Mouse (Mus musculus) cerebellum, postnatal 25 days (tissue): ENCODE measurements at regions not wholly inside any gene's neighbourhood (a gene's known extent, or its start where the extent isn't known, plus 50 kb on each side); places are given as distances from the start of the nearest gene placed in this dataset.
A peak's percentile ranks its signal among the peaks of the same experiment; 100 is the strongest.

ENCODE experiments used
- DNase-seq, 2 experiments: peaks; one replicate each; pipeline ENCODE4 v3.0.0; 2021; ENCODE audit warnings: mixed read lengths in 2 of 2

DNA sequence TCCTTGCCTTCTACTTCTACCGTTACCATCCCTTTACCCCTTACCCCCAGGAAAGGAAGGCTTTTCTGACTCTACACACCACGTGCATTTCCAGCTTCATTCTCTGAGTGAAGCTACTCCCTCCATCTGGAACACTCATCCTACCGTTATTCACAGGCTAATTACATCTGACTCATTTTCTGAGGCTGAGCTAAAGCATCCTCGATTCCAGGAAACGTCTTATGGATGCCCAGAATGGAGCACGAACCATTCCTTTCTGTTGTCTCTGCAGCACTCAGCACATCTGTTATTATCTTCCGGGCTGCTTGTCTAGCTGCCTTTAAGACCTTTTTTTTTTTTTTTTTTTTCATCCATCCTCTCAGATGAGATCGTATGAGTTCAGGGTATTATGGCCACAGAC, 112.5 kb upstream of the Btg1 start:
- no peak for DNase-seq

DNA sequence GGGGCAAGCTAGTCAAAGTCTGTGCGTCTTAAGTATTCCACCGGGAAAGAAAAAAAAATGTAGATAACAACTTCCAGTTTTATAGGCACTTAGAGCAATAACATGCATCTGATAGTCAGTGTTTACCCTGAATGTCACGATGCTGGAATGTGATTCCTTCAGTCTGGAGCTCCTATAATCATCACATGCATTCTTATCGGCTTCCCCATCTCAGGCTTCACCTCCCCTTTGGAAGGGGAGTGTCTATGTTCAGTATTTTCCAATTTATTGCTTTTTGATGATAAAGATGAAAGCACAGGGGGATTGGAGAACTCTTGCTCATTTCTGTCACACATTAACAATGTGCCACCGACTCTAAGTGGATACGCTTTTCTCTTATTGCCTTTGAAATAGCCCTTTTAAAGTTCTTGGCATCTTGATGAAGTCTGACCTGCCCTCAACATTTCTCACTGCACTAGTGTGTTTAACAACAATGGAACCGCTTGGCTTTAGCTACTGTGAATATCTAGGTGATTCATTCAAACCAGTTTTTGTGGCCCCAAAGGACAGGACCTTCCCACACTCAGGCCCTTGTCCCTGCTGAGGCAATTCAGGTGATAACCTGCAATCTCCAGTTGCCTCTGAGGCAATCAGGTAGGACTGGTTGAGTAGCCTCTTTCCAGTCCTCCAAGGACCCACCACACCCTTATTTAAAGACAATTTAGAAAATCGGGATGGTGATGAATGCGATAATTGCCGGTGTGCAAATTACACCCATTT, 101.5 kb upstream of the Btg1 start:
- DNase-seq = no peak

DNA sequence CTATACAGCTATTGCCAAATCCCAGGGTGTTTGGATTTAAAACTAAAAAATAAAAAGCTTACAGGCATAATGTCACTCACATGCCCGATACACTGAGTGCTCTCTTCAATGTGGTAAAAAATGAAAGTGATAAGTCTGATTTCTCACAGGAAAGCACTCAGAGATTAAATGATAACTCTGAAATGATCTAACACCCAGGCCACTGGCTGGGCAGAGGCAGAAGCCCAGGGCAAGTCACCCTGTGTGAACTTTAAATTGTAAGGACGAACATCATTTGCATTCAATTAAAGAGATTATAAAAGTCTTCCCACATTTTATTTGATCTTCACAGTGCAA, 100.9 kb upstream of the Btg1 start:
- DNase-seq = no peak

DNA sequence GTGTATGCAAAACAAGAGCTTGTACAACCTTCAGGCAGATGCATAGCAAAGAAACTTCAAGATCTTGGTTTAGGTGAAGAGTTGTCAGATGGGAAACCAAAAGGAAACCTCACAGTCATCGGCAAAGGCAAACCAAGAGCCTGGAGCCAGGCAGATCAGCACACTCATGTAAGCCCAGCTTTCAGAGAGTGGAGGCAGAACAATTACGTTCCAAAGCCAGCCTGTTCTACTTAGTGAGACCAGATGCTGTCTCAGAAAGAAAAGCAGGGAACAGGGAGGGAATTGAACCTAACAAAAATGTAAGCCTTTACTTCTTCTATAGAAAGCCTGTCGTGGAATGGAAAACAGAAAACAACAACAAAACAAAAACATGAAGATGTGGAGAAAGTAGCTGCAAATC, 97.4 kb upstream of the Btg1 start:
- no peak for DNase-seq

DNA sequence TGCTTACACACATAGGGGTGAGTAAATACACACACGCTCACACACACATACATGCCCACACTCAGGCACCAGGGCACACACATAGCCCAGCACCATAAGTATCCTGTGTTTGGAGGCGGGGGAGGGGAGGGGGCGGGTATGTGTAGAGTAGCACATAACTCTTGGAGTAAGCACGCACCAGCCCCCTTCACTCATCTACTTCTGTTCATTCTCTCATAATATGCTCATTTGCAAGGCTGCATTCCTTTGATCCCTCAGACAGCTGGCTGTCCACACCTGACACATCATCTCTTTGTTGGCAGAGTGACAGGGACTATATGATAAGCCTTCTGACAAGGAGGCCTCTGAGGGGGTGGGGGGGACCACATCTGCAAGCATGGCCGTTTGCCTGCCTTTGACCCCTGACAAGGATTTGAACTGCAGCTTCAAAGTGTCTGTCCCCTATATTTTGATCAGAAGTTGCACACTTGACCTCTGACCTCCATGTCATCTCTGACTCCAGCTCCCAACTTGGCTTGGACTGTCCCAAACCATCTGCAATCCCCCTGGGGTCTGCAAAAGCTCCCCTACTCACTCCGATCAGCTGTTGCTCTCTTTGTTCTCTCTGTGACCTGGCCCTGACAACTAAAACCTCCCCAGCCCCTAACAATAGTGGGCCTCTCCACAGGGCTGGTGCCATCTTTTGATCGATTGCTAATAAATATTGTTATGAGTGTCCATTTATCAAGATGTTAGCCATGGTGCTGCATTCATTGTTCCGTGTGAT, 95.6 kb upstream of the Btg1 start:
- DNase-seq = no peak

DNA sequence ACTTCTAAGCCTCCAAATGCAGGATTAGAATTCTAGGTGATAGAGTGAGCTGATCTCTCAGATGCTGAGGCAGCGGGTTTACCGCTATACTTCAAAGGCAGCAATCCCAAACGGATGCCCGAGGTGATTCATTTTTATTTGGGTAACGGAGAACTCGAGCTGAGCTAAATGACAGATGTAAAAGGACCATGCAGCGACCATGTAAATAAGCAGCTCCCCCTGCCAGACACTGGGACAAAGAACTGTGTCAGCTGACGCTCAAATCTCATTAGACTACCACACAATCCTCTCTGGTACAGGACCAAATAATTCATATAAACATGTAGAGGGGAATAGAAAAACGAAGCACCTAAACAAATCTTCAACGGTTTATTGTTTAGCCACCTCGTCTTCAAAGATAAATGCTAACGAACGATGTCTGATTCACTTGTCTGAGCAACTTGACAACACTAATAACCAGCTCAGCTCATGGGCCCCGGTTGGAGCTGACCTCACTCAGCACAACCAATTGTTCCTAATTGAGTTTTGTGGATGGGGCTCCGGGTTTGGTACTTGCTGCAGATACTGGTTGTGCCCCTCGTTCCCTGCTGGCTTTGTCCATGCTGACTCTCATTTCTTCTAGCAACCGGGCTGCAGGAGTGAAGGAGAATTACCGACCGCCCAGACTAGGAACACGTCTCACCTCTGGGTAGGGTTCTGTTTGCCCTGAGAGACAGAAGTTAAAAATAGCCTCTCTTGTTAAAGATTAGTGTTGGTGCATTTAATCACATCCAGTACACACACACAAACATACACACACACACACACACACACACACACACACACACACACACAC, 92.6 kb upstream of the Btg1 start:
- peak in 1 of 2 experiments; percentile 7 for DNase-seq

DNA sequence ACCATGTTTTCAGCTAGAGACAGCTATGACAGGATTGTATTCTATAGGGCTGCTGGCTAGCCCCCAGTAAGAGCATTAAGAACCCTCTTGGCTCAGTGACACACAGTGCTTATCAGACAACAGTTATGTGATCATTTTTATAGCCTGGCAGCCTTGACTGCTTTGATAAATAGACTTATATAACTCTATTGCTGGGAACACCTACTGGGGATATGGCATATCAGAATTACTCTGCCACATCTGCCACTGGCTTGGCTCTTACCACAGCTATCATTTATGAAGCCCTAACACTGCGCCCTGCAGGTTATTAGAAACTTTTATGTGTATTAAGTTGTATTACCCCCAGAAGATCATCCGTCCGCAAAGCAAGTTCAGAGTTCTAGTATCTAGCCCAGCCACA, 88.9 kb upstream of the Btg1 start:
- no peak for DNase-seq

DNA sequence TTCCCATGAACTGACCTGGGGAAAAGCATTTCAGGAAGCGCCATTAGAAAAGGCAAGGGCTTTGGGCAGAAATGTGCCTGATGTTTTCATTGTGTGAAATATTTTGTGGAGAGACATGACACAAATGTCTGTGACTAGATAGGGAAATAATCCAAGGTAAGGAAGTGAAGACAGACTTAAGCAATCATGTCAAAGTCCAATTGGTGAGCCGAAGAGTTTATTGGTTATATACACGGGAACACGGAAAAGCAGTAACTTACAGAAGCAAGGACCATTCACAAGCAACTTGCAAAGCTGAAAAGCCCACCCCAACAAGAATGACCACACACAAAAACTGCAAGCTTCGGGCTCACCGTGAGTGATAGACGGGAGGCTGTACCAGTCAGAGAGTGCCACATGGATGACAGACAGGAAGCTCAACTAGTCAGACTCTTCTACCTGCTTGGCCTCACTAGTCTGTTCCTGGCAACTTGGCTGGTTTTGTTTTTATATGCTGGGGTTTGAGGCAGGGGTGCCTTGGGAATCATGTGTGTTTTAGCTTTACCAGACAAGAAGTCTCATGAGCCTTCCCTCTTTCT, 82.2 kb upstream of the Btg1 start:
- no peak for DNase-seq

DNA sequence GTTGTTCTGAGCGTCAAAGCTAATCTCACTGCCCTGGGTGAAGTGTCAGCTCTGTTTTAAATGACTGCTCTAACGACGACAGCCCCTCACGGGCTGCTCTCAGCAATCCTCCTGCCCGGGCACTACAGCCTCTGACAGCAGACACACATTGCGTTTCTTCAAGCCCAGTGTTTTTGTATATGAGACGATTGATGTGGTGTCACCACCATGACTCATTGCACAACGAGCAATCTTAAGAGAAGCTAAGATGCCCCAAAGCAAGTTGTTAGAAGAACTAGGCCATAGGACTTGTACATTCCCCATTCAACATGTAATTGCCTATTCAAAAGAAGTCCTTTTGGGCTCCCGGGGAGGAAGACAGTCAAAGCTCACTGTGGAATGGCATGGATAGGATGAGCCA, 81.3 kb upstream of the Btg1 start:
- DNase-seq = no peak

DNA sequence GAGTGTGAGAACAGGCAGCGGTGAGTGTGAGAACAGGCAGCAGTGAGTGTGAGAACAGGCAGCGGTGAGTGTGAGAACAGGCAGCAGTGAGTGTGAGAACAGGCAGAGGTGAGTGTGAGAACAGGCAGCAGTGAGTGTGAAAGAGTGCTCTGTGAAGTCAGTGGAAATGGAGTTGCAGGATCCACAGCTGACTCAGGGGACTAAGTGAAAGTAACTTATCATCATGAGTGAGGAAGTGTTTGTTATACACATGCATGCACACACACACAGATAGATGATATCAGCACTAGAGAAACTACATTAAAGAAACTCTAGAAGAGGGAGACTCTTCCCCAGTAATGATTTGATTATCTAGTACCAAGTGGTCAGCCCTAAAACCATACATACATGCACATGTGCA, 76.0 kb upstream of the Btg1 start:
- DNase-seq = no peak

DNA sequence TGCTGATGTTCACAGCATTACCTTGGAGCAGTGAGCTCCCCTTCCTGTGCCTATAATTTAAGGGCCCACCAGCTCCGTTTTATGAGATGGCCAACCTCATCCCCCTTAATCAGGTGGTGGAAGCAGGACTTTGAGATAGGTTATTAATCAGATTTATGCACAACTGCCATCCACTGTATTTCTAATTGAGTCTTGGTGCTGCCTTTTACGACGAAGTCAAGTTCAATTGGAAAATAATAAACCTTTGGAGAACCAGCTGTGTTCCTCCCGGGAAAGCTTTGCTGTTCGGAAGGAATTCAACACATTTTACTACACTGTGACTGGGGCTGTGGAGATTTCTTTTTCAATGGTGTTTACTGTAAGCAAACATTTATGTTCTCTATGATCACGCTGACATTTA, 71.5 kb upstream of the Btg1 start:
- no peak for DNase-seq

DNA sequence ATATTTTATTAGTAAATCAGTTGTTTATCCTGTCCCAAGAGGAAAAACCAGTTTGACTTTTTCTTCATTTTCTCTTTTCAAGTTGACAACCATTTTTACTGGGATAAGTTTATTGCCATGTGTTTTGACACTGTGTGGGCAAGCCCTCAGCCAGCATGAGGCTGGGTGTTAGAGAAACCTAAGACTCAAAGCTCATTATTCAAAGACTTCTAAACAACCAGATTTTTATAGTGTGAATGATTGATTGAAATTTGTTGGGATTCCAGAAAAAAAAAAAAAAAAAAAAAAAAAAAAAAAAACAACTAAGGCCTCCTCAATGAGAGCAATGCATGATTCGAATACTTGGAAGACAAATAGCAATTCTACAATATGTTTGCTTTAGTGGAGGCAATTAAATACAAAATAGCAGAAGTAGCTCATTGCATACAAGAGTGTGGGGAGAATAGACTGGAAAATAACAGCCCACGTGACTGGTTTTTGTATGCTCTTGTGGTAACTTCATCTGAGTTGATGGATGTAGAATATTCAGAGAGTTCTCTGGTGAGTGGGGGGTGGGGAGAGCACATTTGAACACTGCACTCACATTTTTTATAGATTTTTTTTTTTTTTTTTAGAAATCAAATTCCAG, 70.9 kb upstream of the Btg1 start:
- DNase-seq = no peak

DNA sequence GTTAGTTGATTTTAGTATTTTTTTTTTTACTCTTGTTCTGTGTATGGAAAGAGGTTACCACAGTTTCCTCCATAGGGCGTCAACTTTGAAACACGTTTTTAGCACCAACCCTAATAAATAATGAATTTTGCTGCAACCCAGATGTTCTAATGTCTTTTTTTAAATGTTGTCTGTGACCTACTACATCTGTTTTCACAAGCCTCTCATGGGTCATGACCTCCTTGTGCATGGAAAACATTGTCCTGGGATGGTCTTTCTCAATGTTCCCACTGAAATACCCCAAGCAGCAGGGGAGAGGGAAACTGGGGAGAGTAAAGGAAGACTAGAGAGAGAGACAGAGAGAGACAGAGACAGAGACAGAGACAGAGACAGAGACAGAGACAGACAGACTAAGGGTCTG, 67.2 kb upstream of the Btg1 start:
- no peak for DNase-seq

DNA sequence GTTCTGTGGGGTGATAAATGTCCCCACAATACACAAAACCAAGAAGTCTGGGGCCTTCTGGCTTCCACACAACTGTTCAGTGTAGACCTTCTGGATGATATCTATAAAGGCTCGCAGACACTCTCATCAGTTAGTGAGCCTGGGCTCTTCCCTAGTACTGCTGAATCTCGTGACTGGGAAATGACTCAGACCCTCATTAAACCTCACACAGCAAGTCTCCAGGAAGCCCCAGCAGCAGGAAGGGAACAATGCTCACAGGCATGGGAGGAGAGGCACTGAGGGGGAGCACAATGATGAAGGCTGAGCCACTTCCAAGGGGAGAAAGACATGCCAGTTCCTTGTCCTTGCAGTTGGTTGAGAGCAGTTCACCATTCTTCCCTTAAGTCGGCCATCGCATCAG, 66.5 kb upstream of the Btg1 start:
- no peak for DNase-seq

DNA sequence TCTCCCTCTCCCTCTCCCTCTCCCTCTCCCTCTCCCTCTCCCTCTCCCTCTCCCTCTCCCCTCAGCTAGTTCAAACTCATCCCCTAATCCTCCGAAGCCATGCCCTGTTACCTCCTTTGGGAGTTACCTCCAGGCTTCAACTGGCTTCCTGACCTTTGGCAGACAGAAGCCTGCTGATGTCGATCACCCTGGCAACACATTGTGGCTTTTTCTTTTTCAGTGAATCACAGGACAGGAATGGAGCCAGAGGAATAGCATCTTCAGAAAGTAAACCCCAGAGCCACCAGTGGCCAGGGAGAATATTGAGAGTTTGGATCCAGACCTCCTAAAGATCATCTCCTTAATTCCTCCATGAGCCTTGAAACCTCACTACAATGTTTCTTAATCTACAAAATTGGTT, 59.5 kb upstream of the Btg1 start:
- no peak for DNase-seq

DNA sequence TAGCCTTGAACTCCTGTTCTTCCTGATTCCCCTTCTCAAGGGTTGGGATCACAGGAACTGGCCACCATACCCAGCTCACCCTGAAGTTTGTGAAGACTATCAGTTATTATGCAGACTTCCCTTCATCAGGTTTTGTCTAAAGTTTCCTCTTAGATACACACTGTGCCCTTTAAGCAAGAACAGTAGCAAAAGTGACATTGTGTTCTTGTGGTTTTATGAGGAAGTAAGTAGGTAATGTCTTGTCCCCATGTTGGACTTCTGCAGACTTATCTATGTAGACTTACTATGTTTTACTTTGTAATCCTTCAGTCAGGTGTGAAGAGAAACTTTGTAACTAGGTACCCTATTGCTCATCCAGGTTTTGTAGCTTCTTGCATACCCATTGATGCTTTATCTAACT, 51.5 kb upstream of the Btg1 start:
- no peak for DNase-seq
